Mouse (Mus musculus): ENCODE measurements at regions not wholly inside any gene's neighbourhood (a gene's known extent, or its start where the extent isn't known, plus 50 kb on each side); places are given as distances from the start of the nearest gene placed in this dataset.

DNA sequence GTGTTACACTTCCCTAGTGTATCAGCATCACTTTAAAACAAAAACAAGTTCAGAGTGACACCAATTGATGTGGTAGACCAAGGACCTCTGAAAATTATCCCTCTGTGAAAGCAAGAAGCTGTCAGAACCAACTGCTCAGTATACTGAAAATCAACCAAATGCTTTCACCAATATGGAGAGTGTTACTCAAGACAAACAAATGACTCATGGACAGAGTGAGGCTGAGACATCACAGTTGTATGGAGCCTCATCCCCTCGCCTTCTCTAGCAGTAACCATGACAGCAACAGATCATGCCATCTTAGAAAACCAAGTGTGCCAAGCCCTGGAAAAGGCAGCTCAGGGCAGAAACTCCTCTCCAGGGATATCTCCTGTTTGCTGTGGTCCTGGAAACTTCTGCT, 267.3 kb upstream of the F930015N05Rik start:
- H3K36me3 ChIP-seq (ENCODE audit: control insufficient read depth in 1 of 2, insufficient read depth in 2 of 2, low read length in 2 of 2) = no peaks in the 10 kb centered on the region
- H3K4me1 ChIP-seq (ENCODE audit: control insufficient read depth in 1 of 2, insufficient read depth in 2 of 2, low read length in 2 of 2) = no peaks in the 10 kb centered on the region
- TF ChIP-seq TCF12 (IDR thresholded peaks at IDR 0.05; ENCODE audit: low read depth, low read length) (no peak), MYC (IDR thresholded peaks at IDR 0.05; ENCODE audit: low read depth, low read length) (no peak), NELFE (IDR thresholded peaks at IDR 0.05; ENCODE audit: low read depth, low read length) (no peak), ZMIZ1 (IDR thresholded peaks at IDR 0.05; ENCODE audit: low read depth, low read length) (no peak), CHD1 (IDR thresholded peaks at IDR 0.05; ENCODE audit: low read depth, low read length) (no peak)
- H3K4me3 ChIP-seq (ENCODE audit: control insufficient read depth in 1 of 2, insufficient read depth in 1 of 2, low read depth in 2 of 2, low read length in 2 of 2) = no peak overlapping the region
- no peak for DNase-seq (ENCODE audit: low read depth, low spot score)
- H3K27me3 ChIP-seq (ENCODE audit: control insufficient read depth in 1 of 2, insufficient read depth in 2 of 2, low read length in 2 of 2) = no peaks in the 10 kb centered on the region
- H3K9me3 ChIP-seq (replicated peaks; ENCODE audit: insufficient read depth, low read length) = no peaks in the 10 kb centered on the region
- H3K27ac ChIP-seq (ENCODE audit: control insufficient read depth, low read depth, low read length) = no peak overlapping the region
- no peaks in the 10 kb centered on the region for H3K79me2 ChIP-seq (ENCODE audit: control insufficient read depth, insufficient read depth, low read length, poor library complexity)
- no peak overlapping the region for H3K9ac ChIP-seq (ENCODE audit: control insufficient read depth, low read depth, low read length, poor library complexity, severe bottlenecking)

DNA sequence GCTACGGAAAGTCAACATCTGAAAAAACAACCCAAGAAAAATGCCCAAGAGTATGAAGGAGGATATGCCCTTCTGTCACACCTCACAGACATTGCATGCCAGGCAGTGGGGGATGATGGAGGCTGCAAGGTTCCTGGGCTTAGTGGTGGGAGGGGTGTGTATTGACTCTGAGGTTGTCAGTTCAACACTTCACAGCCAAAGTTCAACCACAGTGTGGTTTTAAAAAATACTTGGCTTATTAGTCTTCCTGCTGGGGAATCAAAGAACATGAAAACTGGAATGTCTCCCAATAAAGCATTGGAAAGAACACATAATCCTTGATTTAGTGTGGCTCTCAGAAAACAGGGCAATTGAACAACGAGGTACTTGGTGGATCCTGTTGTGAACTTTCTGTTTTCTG, 267.0 kb upstream of the Elac2 start:
- H3K27ac ChIP-seq (ENCODE audit: control insufficient read depth, low read depth, low read length) = no peak overlapping the region
- DNase-seq (ENCODE audit: low read depth, low spot score) = no peak
- no peak for TF ChIP-seq ZNF384 (IDR thresholded peaks at IDR 0.05; ENCODE audit: low read depth, low read length)
- no peak for TF ChIP-seq CHD1 (IDR thresholded peaks at IDR 0.05; ENCODE audit: low read depth, low read length)
- TF ChIP-seq TAL1 (IDR thresholded peaks at IDR 0.05; ENCODE audit: low read length) = no peak
- TF ChIP-seq GATA1 (IDR thresholded peaks at IDR 0.05; ENCODE audit: low read depth, low read length) = no peak
- TF ChIP-seq NELFE (IDR thresholded peaks at IDR 0.05; ENCODE audit: low read depth, low read length) = no peak
- TF ChIP-seq SMC3 (IDR thresholded peaks at IDR 0.05; ENCODE audit: low read depth, low read length) = no peak
- TF ChIP-seq RCOR1 (IDR thresholded peaks at IDR 0.05; ENCODE audit: low read depth, low read length) = no peak
- no peak for TF ChIP-seq MYC (IDR thresholded peaks at IDR 0.05; ENCODE audit: low read depth, low read length)
- TF ChIP-seq ZC3H11A (IDR thresholded peaks at IDR 0.05; ENCODE audit: low read depth, low read length) = no peak
- TF ChIP-seq EP300 (IDR thresholded peaks at IDR 0.05; ENCODE audit: low read depth in 1 of 2, low read length in 2 of 2) = no peak
- TF ChIP-seq BHLHE40 (IDR thresholded peaks at IDR 0.05; ENCODE audit: borderline replicate concordance, low read depth, low read length) = no peak
- TF ChIP-seq SIN3A (IDR thresholded peaks at IDR 0.05; ENCODE audit: low read length) = no peak
- TF ChIP-seq UBTF (IDR thresholded peaks at IDR 0.05; ENCODE audit: borderline replicate concordance, insufficient read depth, low read depth, low read length) = no peak
- no peaks in the 10 kb centered on the region for H3K79me2 ChIP-seq (ENCODE audit: control insufficient read depth, insufficient read depth, low read length, poor library complexity)
- no peak overlapping the region for H3K4me3 ChIP-seq (ENCODE audit: control insufficient read depth in 1 of 2, insufficient read depth in 1 of 2, low read depth in 2 of 2, low read length in 2 of 2)
- no peak overlapping the region for H3K9ac ChIP-seq (ENCODE audit: control insufficient read depth, low read depth, low read length, poor library complexity, severe bottlenecking)
- H3K4me1 ChIP-seq (ENCODE audit: control insufficient read depth in 1 of 2, insufficient read depth in 2 of 2, low read length in 2 of 2) = no peaks in the 10 kb centered on the region
- no peaks in the 10 kb centered on the region for H3K9me3 ChIP-seq (replicated peaks; ENCODE audit: insufficient read depth, low read length)
- no peaks in the 10 kb centered on the region for H3K36me3 ChIP-seq (ENCODE audit: control insufficient read depth in 1 of 2, insufficient read depth in 2 of 2, low read length in 2 of 2)
- H3K27me3 ChIP-seq (ENCODE audit: control insufficient read depth in 1 of 2, insufficient read depth in 2 of 2, low read length in 2 of 2) = no peaks in the 10 kb centered on the region; a peak in 1 of 4 replicates

DNA sequence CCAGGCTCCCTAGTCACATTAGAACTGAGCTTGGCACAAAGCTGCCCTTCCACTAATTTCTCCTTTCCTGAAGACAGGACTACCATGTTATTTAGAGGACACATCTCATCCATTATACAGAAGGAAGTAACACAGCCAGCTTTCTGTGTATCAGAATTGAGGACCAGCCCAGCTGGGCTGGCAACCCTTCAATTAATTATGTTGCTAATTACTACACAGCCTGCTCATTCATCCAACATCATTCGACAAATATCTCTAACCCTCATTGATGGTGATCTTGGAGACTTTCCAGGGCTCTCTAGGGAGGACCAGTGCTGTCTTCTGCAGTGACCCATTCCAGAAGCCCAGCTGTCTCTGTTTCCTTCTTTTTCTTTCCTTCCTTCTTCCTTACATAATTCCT, 263.7 kb upstream of the Elac2 start:
- Histone ChIP-seq H3K36me3 (ENCODE audit: control insufficient read depth in 1 of 2, insufficient read depth in 2 of 2, low read length in 2 of 2) (no peaks in the 10 kb centered on the region), H3K27ac (ENCODE audit: control insufficient read depth, low read depth, low read length) (no peak overlapping the region), H3K27me3 (ENCODE audit: control insufficient read depth in 1 of 2, insufficient read depth in 2 of 2, low read length in 2 of 2) (no peaks in the 10 kb centered on the region), H3K4me3 (ENCODE audit: control insufficient read depth in 1 of 2, insufficient read depth in 1 of 2, low read depth in 2 of 2, low read length in 2 of 2) (no peak overlapping the region), H3K9ac (ENCODE audit: control insufficient read depth, low read depth, low read length, poor library complexity, severe bottlenecking) (no peak overlapping the region), H3K9me3 (replicated peaks; ENCODE audit: insufficient read depth, low read length) (no peaks in the 10 kb centered on the region), H3K4me1 (ENCODE audit: control insufficient read depth in 1 of 2, insufficient read depth in 2 of 2, low read length in 2 of 2) (no peaks in the 10 kb centered on the region), H3K79me2 (ENCODE audit: control insufficient read depth, insufficient read depth, low read length, poor library complexity) (no peaks in the 10 kb centered on the region)
- TF ChIP-seq CHD1 (IDR thresholded peaks at IDR 0.05; ENCODE audit: low read depth, low read length) = no peak
- no peak for TF ChIP-seq MAX (IDR thresholded peaks at IDR 0.05; ENCODE audit: low read length)
- TF ChIP-seq USF2 (IDR thresholded peaks at IDR 0.05; ENCODE audit: borderline replicate concordance in 1 of 2, insufficient read depth in 1 of 2, low read depth in 1 of 2, low read length in 2 of 2) = no peak
- DNase-seq (ENCODE audit: low read depth, low spot score) = no peak

All from MEL (cell line).